Mouse (Mus musculus): ENCODE data around the gene Crbn. TPM values are rescaled to one million over a fixed set of nuclear protein-coding genes. Genes with fewer than 3 reads are reported as not detected.

Crbn gene
- total RNA-seq, 1 experiment: 33.9 TPM

DNA sequence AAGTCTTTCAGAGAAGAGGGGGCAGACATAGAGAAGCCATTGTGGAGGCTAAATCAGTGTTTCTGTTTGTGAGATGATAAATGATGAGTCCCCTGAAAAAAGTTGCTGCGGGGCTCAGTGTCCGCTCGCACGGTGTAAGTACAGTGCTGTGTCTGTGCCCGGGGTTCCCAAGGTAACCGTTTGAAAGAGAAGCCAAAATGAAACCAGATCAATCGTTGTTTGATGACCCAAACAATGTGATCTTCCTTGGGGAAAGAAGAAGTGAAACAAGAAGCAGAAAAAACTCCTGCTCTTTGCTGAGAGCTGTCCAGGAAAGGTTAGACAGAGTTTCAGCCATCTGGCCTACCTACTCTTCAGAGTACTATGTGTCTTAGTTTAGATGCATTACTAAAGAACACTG is 49.6 kb downstream of the Crbn start:
- no peaks in the 10 kb centered on the region for H3K36me3 ChIP-seq (ENCODE audit: control insufficient read depth, insufficient read depth, low read length, poor library complexity, severe bottlenecking)
- DNase-seq (ENCODE audit: low read depth, low spot score): no peak
- in situ Hi-C loops (cut with MboI; ENCODE audit: low sequenced_read_pairs in 2 of 2, unreplicated experiment in 2 of 2): no loop called here
- no peak for TF ChIP-seq CHD2 (IDR thresholded peaks at IDR 0.05; ENCODE audit: low read depth, low read length)
- TF ChIP-seq HCFC1 (IDR thresholded peaks at IDR 0.05; ENCODE audit: borderline replicate concordance, insufficient read depth, low read length): no peak
- no peak for TF ChIP-seq ZC3H11A (IDR thresholded peaks at IDR 0.05; ENCODE audit: borderline replicate concordance, low read depth, low read length)
- no peak for TF ChIP-seq MAFK (IDR thresholded peaks at IDR 0.05; ENCODE audit: insufficient read depth, low read depth, low read length)
- TF ChIP-seq ZNF384 (IDR thresholded peaks at IDR 0.05; ENCODE audit: low read depth, low read length): no peak
- no peak overlapping the region for H3K27ac ChIP-seq (ENCODE audit: insufficient read depth, low read depth, low read length, poor library complexity, severe bottlenecking)
- H3K9me3 ChIP-seq (ENCODE audit: control insufficient read depth, insufficient read depth, low read depth, low read length): no peaks in the 10 kb centered on the region
- no peak overlapping the region for H3K4me3 ChIP-seq (ENCODE audit: insufficient read depth in 1 of 2, low read depth in 1 of 2, low read length in 2 of 2, poor library complexity in 1 of 2, severe bottlenecking in 1 of 2)
- no peak overlapping the region for H3K9ac ChIP-seq (ENCODE audit: insufficient read depth, low read depth, low read length, poor library complexity, severe bottlenecking)
- no peaks in the 10 kb centered on the region for H3K4me1 ChIP-seq (ENCODE audit: control insufficient read depth in 2 of 2, insufficient read depth in 2 of 2, low read length in 2 of 2, poor library complexity in 1 of 2)

- in situ Hi-C loops (cut with MboI; ENCODE audit: low sequenced_read_pairs in 2 of 2, unreplicated experiment in 2 of 2): no loop called here
- DNase-seq (ENCODE audit: low read depth, low spot score): no peak
- TF ChIP-seq ZNF384 (IDR thresholded peaks at IDR 0.05; ENCODE audit: low read depth, low read length) (no peak), HCFC1 (IDR thresholded peaks at IDR 0.05; ENCODE audit: borderline replicate concordance, insufficient read depth, low read length) (no peak), CHD2 (IDR thresholded peaks at IDR 0.05; ENCODE audit: low read depth, low read length) (no peak), MAFK (IDR thresholded peaks at IDR 0.05; ENCODE audit: insufficient read depth, low read depth, low read length) (no peak), ZC3H11A (IDR thresholded peaks at IDR 0.05; ENCODE audit: borderline replicate concordance, low read depth, low read length) (no peak)
Observed at GRCm38 (mm10) chr6:106748887-106749388, 50.9 kb downstream of the Crbn start, which contains the start of gene Il5ra. Gene Il5ra (minus strand): TSS chr6:106749037.

GRCm38 (mm10) chr6:106747804-106748203 is 52.1 kb downstream of the Crbn start:
- no peak overlapping the region for H3K27ac ChIP-seq (ENCODE audit: insufficient read depth, low read depth, low read length, poor library complexity, severe bottlenecking)
- H3K36me3 ChIP-seq (ENCODE audit: control insufficient read depth, insufficient read depth, low read length, poor library complexity, severe bottlenecking): no peaks in the 10 kb centered on the region
- TF ChIP-seq ZNF384 (IDR thresholded peaks at IDR 0.05; ENCODE audit: low read depth, low read length) (no peak), CHD2 (IDR thresholded peaks at IDR 0.05; ENCODE audit: low read depth, low read length) (no peak), ZC3H11A (IDR thresholded peaks at IDR 0.05; ENCODE audit: borderline replicate concordance, low read depth, low read length) (no peak), HCFC1 (IDR thresholded peaks at IDR 0.05; ENCODE audit: borderline replicate concordance, insufficient read depth, low read length) (no peak), MAFK (IDR thresholded peaks at IDR 0.05; ENCODE audit: insufficient read depth, low read depth, low read length) (no peak)
- no peak overlapping the region for H3K9ac ChIP-seq (ENCODE audit: insufficient read depth, low read depth, low read length, poor library complexity, severe bottlenecking)
- H3K4me3 ChIP-seq (ENCODE audit: insufficient read depth in 1 of 2, low read depth in 1 of 2, low read length in 2 of 2, poor library complexity in 1 of 2, severe bottlenecking in 1 of 2): no peak overlapping the region
- H3K4me1 ChIP-seq (ENCODE audit: control insufficient read depth in 2 of 2, insufficient read depth in 2 of 2, low read length in 2 of 2, poor library complexity in 1 of 2): no peaks in the 10 kb centered on the region
- H3K9me3 ChIP-seq (ENCODE audit: control insufficient read depth, insufficient read depth, low read depth, low read length): no peaks in the 10 kb centered on the region
- DNase-seq (ENCODE audit: low read depth, low spot score): no peak
- in situ Hi-C loops (cut with MboI; ENCODE audit: low sequenced_read_pairs in 2 of 2, unreplicated experiment in 2 of 2): no loop called here

More at GRCm38 (mm10) chr6:106748887-106749388, 50.9 kb downstream of the Crbn start, which contains the start of gene Il5ra:
- Histone ChIP-seq H3K36me3 (ENCODE audit: control insufficient read depth, insufficient read depth, low read length, poor library complexity, severe bottlenecking) (no peaks in the 10 kb centered on the region), H3K4me1 (ENCODE audit: control insufficient read depth in 2 of 2, insufficient read depth in 2 of 2, low read length in 2 of 2, poor library complexity in 1 of 2) (no peaks in the 10 kb centered on the region), H3K9ac (ENCODE audit: insufficient read depth, low read depth, low read length, poor library complexity, severe bottlenecking) (no peak within 1 kb of the TSS), H3K9me3 (ENCODE audit: control insufficient read depth, insufficient read depth, low read depth, low read length) (no peaks in the 10 kb centered on the region), H3K27ac (ENCODE audit: insufficient read depth, low read depth, low read length, poor library complexity, severe bottlenecking) (no peak within 1 kb of the TSS), H3K4me3 (ENCODE audit: insufficient read depth in 1 of 2, low read depth in 1 of 2, low read length in 2 of 2, poor library complexity in 1 of 2, severe bottlenecking in 1 of 2) (no peak within 1 kb of the TSS)

DNA sequence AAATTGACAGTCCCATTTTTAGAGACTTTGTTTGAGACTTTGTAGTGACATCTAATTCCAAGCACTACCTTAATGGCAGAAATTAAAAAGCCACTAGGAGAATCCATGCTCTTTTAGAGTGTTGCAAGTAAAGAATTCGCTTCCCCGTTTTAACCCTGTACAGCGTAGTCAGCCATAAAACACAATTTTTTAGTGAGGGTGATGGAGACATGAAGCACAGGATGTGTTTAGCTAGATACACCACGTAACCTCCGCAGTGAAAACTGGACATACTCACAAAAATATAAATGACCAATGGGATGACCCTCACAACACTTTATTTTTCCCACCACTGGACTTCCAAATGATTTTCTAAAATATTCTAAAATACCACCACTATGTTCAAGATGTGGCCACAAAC is 52.6 kb downstream of the Crbn start:
- Histone ChIP-seq H3K9me3 (ENCODE audit: control insufficient read depth, insufficient read depth, low read depth, low read length) (no peaks in the 10 kb centered on the region), H3K27ac (ENCODE audit: insufficient read depth, low read depth, low read length, poor library complexity, severe bottlenecking) (no peak overlapping the region), H3K4me1 (ENCODE audit: control insufficient read depth in 2 of 2, insufficient read depth in 2 of 2, low read length in 2 of 2, poor library complexity in 1 of 2) (no peaks in the 10 kb centered on the region), H3K4me3 (ENCODE audit: insufficient read depth in 1 of 2, low read depth in 1 of 2, low read length in 2 of 2, poor library complexity in 1 of 2, severe bottlenecking in 1 of 2) (no peak overlapping the region), H3K9ac (ENCODE audit: insufficient read depth, low read depth, low read length, poor library complexity, severe bottlenecking) (no peak overlapping the region), H3K36me3 (ENCODE audit: control insufficient read depth, insufficient read depth, low read length, poor library complexity, severe bottlenecking) (no peaks in the 10 kb centered on the region)
- in situ Hi-C loops (cut with MboI; ENCODE audit: low sequenced_read_pairs in 2 of 2, unreplicated experiment in 2 of 2): no loop called here
- TF ChIP-seq ZNF384 (IDR thresholded peaks at IDR 0.05; ENCODE audit: low read depth, low read length): no peak
- TF ChIP-seq HCFC1 (IDR thresholded peaks at IDR 0.05; ENCODE audit: borderline replicate concordance, insufficient read depth, low read length): no peak
- TF ChIP-seq MAFK (IDR thresholded peaks at IDR 0.05; ENCODE audit: insufficient read depth, low read depth, low read length): no peak
- no peak for TF ChIP-seq ZC3H11A (IDR thresholded peaks at IDR 0.05; ENCODE audit: borderline replicate concordance, low read depth, low read length)
- TF ChIP-seq CHD2 (IDR thresholded peaks at IDR 0.05; ENCODE audit: low read depth, low read length): no peak
- DNase-seq (ENCODE audit: low read depth, low spot score): no peak

Data from ES-E14 (cell line).